Mouse (Mus musculus): ENCODE measurements around the gene Rcvrn.

Gene Rcvrn

GRCm38 (mm10) chr11:67694703-67695376 lies at the start of gene Rcvrn:
Rcvrn (plus strand) TSS chr11:67695326.
- DNase-seq: no peak

- peak; percentile 82 for DNase-seq
Measured at GRCm38 (mm10) chr11:67647745-67648144, 47.4 kb upstream of the Rcvrn start.

- DNase-seq: peak; percentile 56
Measured at GRCm38 (mm10) chr11:67648651-67649407, 46.3 kb upstream of the Rcvrn start.

- DNase-seq: no peak
Measured at GRCm38 (mm10) chr11:67649971-67650707, 45.0 kb upstream of the Rcvrn start.

GRCm38 (mm10) chr11:67651731-67652130 lies 43.4 kb upstream of the Rcvrn start:
- DNase-seq: no peak

GRCm38 (mm10) chr11:67652194-67652892 lies 42.8 kb upstream of the Rcvrn start:
- DNase-seq: peak; percentile 51

- no peak for DNase-seq
Measured at GRCm38 (mm10) chr11:67652893-67653255, 42.3 kb upstream of the Rcvrn start.

GRCm38 (mm10) chr11:67653521-67654090 lies 41.5 kb upstream of the Rcvrn start:
- DNase-seq: no peak

- no peak for DNase-seq
Measured at GRCm38 (mm10) chr11:67654514-67654913, 40.6 kb upstream of the Rcvrn start.

- no peak for DNase-seq
Measured at GRCm38 (mm10) chr11:67655236-67655959, 39.7 kb upstream of the Rcvrn start.

- DNase-seq: no peak
Measured at GRCm38 (mm10) chr11:67656366-67656765, 38.8 kb upstream of the Rcvrn start.

- DNase-seq: no peak
Measured at GRCm38 (mm10) chr11:67656811-67657210, 38.3 kb upstream of the Rcvrn start.

- DNase-seq: peak; percentile 67
Measured at GRCm38 (mm10) chr11:67657685-67658382, 37.3 kb upstream of the Rcvrn start.

- no peak for DNase-seq
Measured at GRCm38 (mm10) chr11:67661465-67661864, 33.7 kb upstream of the Rcvrn start.

- no peak for DNase-seq
Measured at GRCm38 (mm10) chr11:67663437-67663836, 31.7 kb upstream of the Rcvrn start.

GRCm38 (mm10) chr11:67664261-67664660 lies 30.9 kb upstream of the Rcvrn start:
- no peak for DNase-seq

GRCm38 (mm10) chr11:67664918-67665317 lies 30.2 kb upstream of the Rcvrn start:
- DNase-seq: no peak

- DNase-seq: no peak
Measured at GRCm38 (mm10) chr11:67666129-67666528, 29.0 kb upstream of the Rcvrn start.

GRCm38 (mm10) chr11:67667531-67668332 lies 27.4 kb upstream of the Rcvrn start:
- DNase-seq: peak; percentile 83

GRCm38 (mm10) chr11:67668460-67669007 lies 26.6 kb upstream of the Rcvrn start:
- no peak for DNase-seq
